Mouse (Mus musculus) left cerebral cortex, postnatal 14 days (tissue): Measurements from ENCODE around the gene Ehbp1. TPM values are rescaled to one million over a fixed set of nuclear protein-coding genes. Genes with fewer than 3 reads are reported as not detected.
A peak's percentile ranks its signal among the peaks of the same experiment; 100 is the strongest.

Experiments used
- DNase-seq, 2 experiments: peaks; one replicate each; pipeline ENCODE4 v3.0.0; 2021 to 2022; ENCODE audit warnings: low spot score in 2 of 2, mixed read lengths in 1 of 2
- intact Hi-C: fragments of 180-260 bp; cut with DNase I; formaldehyde crosslinking; loops from one replicate; pipeline ENCODE4 v1.15.1; 2025
- total RNA-seq, 2 experiments: library from RNA; stranded (reverse); gene quantifications; 2 replicates each; pipeline ENCODE4 v1.2.3; 2021

Gene Ehbp1
- total RNA-seq, 2 experiments from 2014 or later: 57.0 to 58.0 TPM

DNA sequence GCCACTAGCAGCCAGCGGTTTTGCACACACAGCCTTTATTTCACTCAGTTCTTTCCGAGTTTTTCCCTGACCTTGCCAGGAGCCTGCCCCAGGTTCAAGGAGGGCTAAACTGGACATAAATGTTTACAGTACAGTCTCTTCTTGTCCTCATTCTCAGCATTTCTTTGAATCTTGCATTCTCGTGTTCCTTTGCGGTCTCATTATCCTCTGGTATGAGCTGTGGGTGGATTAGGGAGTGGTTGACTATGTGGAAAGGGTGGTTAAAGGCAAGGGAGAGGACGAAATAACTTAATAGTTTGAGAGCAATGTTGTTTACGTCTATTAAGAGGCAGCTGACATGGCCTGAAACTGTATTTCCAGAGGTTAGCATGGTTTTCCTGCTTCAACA, 54.6 kb downstream of the Ehbp1 start:
- no peak for DNase-seq
- intact Hi-C loops: no loop called here

DNA sequence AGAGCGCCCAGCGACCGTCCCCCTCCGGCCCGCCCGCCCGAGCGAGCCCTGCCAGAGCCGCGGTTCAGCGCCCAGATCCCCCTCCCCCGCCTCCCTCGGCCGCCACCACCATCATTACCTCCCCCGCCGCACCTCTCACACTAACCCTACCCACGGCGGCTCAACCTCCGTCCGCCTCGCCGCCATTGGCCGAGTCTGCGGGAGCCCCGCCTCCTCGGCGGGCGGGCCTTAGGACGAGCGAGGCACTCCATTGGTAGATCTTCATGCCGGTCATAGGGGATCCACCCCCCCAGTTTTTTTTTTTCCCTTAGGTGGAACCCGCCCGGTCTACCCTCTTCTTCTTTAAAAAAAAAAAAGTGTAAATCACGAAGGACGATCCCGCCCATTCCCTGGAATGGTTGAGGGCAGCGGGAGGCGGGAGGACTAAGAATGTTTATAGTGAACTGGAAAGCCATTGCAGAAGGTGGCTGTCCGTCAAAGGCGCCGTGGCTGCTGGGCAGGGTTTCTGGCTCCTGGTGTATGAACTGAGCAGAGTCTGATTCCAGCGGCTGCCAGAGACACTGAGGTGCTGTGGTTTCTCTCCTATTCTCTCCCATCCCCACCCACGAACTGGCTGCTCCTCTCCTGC, 55.1 kb downstream of the Ehbp1 start:
- DNase-seq: peak; percentile 96 to 98
- intact Hi-C loops: no loop called here

DNA sequence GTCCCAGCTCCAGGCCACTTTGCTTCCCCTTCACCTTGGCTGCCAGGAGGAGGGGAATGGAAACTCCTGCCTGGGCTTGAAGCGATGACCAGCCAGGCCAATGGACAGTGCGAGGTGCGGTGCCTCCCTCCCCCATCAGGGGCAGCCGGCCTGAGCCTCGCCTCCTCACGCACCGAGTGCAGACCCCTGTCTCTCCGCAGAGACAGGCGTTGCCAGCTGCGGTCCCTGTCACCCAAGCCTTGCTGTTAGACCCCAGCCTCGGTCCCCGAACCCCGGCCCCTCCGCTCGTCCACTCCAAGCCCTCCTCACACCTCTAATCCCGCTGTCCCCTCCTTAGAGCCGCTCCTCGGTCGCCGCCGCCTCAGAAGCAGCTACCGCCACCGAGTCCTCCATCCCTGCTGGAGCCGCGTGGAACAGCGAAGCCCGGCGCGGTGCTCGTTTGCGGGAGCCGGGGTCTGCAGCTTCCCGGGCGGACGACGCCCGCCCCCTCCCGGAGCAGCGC, 55.7 kb downstream of the Ehbp1 start:
- DNase-seq: peak in 1 of 2 experiments; percentile 18
- intact Hi-C loops: no loop called here

DNA sequence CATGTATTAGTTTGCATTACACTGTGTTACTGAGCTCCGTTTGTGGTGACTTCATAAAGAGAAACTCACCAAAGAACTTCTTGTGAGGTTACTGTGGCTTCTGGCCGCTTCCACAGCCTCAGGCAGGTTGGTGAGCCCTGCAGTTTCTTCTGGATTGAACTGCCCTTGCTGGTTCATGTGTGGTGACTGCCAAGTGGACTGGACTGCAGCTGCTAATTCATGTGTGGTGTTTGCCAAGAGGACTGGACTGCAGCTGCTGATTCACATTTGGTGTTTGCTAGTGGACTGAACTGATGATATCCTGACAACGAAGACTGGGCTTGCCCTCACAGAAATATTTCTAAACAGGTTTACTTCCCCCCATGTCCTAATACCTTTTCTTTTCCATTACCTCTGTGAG, 65.4 kb downstream of the Ehbp1 start:
- intact Hi-C loops: no loop called here

DNA sequence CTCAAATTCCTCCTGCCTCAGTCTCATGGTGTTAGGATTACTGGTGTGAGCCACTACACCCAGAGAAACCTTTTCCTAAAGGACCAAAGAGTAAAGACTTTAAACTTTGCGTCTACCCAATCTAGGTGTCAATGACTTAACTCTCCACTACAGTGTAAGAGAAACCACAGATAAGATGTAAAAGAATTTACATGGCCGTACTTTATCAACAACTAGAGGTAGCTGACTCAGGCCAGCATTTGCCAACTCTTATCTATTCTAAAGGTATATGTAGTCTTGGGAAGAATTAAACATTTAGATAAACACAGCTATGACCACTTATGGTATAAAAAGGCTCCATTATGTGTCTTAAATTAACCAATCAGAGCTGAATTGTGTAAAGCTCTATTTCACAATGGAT, 67.9 kb downstream of the Ehbp1 start:
- no peak for DNase-seq
- intact Hi-C loops: no loop called here

More for the DNA sequence above, 65.4 kb downstream of the Ehbp1 start:
- DNase-seq: no peak

DNA sequence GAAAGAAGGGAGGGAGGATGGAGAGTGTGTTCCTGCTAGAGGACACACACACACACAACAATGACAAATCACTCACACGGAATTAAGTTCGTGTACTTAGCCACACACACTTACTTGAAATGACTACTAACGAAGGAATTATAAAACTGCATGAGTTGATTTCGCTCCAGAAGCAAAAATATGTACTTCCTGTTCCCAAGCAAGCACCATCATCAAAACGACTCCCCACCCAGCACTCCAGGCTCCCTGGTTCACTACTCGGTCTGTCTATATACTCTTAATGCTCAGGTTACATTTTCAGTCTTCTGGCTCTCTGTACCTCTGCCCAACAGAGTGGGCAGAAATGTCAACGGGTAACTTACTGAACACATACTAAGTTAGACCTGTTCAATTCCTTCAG, 68.7 kb downstream of the Ehbp1 start:
- intact Hi-C loops: no loop called here
- no peak for DNase-seq

DNA sequence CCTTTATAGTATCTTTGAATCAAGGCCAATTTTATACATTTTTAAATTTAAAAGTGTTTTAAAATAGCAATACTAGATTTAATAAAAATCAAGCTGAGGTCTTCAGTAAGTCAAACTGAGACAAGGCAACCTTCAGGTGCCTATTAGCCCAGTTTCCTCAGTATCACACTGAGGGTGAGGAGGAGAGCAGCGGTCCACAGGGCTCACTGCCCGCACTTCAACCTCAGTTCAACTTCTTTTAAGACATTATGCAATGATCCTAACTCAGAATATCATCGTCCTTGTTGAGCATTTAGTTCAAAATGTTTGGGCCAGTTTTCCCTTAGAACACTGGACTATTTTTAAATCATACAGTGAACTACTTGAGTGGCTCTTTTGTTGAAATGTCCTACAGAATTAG, 70.2 kb downstream of the Ehbp1 start:
- intact Hi-C loops: no loop called here
- no peak for DNase-seq

DNA sequence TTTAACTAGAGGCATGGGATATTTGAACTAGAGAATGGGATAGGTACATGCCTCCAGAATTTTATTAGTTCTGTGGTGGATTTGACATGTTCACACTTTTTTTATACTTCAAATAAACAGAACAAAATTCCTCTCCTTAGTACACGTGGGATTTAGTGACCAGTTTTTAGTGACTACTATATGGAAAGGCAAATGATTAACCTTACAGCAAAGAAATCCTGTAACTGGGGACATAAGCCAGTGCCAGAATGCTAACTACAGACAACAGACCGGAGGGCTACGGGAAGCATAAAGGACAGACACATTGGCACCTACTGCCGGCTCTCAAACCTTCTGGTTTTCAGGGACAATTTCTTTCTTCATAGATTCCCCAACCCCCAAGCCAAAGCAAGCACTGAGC, 72.4 kb downstream of the Ehbp1 start:
- no peak for DNase-seq
- intact Hi-C loops: no loop called here

DNA sequence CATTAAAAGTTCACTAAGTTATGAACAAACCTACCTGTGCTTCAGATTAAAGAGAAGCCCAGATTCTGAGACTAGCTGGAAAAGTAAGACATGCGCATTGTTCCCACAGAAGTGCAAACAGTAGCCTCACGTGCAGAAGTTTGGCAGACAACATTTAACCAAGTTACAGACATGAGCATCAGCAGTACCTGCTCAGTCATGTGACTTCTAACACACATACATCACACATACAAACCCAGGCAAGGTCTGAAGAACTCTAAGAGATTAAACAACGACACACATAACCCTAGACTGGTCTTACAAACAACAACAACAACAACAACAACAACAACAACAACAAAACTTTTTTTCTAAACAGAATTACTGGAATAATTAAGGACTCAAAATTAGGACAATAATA, 72.9 kb downstream of the Ehbp1 start:
- intact Hi-C loops: no loop called here
- DNase-seq: no peak

DNA sequence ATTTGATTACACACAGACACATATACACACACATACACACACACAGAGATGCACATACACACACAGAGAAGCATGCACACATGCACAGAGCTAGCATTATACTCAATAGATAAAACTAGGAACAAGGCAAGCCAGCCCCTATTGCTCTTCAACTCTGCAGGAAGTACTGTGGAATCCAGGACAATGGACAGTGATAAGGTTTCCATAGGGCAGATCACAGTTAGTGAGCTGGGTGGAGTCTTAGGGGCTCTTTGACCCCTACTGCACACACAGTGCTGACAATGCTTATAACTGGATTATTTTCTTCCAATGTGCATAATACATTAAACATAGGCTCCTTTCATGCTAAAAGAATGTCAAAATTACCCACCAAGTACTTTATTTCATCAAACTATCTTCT, 75.1 kb downstream of the Ehbp1 start:
- no peak for DNase-seq
- intact Hi-C loops: no loop called here

DNA sequence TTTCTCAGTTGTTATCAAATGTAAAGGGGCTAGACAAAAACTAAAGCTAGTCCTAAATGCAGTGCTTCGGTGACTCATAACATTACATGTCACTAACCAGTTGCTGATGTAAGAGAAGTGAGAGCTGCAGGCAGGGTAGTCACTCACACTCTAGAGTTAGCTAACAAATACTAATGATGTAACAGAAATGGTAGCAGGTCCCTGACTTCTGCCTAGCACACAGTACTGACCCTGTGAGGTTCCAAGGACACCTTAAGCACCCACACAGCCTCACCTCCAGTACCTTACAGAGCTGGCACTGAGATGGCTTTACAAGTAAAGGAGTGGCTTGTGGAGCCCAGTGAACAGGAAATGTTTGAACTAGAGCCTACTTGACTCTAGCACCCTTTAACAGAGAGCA, 86.7 kb downstream of the Ehbp1 start:
- intact Hi-C loops: no loop called here
- DNase-seq: no peak

DNA sequence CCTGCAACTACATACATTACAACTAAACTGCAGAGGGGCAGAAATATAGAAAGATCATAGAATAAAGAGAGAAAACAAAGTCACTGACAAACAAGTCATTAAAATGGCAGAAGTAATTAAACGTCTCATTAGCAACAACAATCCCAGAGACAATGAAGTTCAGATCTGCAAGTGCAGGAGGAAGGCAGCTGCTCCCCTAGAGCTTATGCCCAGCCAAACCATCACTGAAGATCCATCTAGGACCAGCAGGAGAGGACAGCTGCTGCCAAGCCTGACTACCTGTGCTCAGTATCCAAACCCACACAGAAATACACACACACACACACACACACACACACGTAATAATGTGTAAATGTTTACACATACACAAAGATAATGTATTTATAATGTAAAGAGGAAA, 92.7 kb downstream of the Ehbp1 start:
- intact Hi-C loops: no loop called here
- DNase-seq: no peak

DNA sequence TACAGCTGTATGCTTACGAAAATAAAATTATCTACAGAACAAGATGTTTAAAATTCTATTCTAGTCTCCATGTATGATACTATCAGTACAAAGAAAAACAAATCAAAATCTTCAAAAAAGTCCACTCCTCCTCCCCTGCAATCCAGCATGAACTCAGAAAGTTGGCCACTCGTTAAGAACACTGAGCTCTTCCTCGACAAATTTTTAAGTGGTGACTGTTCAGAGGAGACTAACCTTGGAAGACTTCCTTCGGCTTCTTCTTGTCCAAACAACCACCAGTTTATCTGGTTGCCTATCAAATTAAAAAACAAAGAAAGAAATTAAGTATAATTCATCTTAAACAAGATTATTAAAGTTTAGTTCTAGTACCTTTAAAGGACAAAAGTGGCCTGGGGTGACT, 94.4 kb downstream of the Ehbp1 start:
- intact Hi-C loops: no loop called here
- DNase-seq: no peak

DNA sequence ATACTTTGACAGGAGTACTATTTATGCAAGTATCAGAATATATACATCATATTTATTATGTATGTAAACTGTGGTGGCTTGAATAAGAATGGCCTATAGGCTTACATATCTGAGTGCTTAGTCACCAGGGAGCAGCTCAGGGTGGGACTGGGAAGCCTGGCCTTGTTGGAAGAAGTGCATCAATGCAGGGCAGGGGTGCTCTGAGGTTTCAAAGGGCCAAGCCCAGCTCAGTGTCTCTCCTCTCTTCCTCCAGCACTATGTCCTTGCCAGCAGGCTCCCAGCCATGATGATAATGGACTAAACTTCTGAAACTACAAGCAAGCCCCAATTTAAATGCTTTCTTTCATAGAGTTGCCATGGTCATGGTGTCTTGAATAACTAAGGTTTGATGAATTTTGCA, 95.0 kb downstream of the Ehbp1 start:
- DNase-seq: no peak
- intact Hi-C loops: no loop called here

DNA sequence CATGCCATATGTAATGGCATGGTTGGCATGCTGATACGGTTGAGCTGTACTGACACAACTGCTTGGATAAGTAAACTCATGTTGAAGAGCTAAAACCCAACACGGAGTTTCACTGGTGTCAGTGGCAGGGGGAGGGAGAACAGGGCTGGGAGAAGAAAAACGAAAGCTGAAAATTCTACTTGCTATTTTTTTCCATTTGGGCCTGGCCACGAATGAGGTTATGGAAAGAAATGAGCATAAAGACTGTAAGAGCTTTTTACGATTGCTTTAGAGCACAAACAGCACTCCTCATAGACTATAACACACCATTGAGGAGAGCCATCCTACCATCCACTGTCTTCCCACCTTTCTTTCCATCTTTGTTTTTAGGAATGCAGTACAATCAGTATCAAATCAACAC, 106.5 kb downstream of the Ehbp1 start:
- intact Hi-C loops: no loop called here
- DNase-seq: no peak

DNA sequence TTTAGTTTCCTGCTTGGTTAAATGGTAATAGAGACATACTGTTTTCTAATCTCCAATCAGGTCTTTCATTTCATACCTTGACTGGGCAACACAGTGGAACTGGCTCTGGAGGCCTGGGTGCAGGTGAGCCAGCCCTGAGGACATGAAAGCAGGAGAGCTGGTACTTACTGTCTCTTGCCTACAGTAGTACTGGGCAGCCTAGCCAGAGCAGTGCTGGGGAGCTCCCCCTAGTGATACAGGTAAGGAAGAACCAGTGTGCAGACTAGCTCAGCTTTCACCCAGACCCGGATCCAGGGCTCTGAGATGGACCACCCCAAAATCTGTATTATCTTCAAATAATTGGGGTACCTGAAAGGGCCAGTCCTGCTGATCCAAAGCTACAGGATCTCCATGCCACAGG, 107.4 kb downstream of the Ehbp1 start:
- DNase-seq: no peak
- intact Hi-C loops: loop anchor here (5.0 kb wide), 1 partner anchor 278 kb away; the partner anchor contains the start of gene Tmem17

DNA sequence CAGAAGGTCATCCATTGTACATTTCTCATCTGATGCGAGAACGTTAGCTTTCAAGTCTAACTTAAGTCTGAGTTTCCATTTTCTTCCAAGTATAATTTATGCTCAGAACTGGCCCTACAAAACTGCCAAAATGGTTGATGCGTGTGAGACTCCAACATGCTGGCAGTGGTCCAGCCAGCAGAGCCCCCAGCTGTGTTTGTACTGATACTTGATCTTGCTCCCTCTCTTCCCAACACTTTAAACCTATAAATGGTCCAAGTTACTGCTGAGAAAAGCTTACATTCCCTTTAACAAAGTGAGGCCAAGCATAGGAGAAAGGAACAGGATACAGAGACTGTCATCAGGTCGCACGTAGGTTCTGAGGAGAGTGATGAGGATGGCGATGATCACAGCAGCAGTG, 111.2 kb downstream of the Ehbp1 start:
- intact Hi-C loops: loop anchor here (5.0 kb wide), 1 partner anchor 281 kb away; the partner anchor contains the start of gene Tmem17
- no peak for DNase-seq

DNA sequence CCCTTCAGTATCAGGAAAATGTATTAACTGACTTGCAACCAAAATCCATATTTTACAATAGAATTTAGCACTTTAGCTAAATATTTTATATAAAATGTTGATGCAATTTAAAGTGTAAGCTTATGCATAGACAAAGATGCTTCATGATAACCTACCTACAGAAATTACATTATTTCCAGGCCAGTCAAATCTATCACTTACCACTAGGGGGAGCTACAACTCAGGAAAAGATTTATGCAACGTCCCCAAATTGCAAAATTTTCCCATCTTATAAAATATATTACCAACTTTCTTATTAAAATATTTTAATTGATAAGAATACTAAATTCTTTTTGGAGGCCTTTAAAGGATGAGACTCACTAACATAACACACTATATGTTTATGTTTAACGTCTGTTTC, 116.5 kb downstream of the Ehbp1 start:
- DNase-seq: peak; percentile 36 to 38
- intact Hi-C loops: loop anchor here (1.0 to 10.0 kb wide), 3 partner anchors 119 to 392 kb away; partner anchors contain the start of gene Ehbp1

DNA sequence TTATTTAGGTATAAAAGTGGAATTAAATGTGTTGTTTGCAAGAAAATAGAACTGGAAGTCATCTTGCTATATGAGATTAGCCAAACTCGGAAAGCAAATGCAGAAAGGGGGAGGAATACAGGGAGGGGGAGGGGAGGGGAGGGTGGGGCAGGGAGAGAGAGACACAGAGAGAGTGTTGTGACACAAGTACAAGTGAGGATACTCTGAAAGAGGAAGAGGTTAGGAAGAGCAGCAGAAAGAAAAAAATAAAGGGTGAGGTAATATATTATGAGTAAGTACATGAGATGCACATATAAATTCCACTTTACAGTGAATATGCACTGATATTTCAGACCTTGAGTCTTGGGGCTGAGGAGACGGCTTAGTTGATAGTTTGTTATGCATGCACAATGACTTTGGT, 123.9 kb downstream of the Ehbp1 start:
- intact Hi-C loops: no loop called here
- DNase-seq: no peak

DNA sequence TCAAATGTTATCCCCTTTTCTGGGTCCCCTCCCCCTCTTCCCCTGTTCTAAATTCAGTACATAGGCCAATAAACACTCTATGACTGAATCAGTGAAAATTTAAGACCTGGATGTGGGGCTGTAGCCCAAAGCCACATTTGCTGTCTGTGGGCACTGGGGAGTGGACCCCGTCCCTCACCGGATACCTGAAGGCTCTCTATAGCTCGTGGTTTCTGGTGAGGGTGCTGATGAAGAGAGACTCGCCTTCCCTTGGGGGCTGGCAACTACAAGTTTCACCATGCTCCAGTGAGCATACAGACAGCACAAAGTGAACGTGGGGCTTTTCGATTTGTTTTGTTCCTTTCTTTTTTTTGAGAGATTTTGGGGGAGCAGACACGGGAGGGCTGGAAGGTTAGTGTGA, 125.2 kb downstream of the Ehbp1 start:
- DNase-seq: no peak
- intact Hi-C loops: no loop called here

DNA sequence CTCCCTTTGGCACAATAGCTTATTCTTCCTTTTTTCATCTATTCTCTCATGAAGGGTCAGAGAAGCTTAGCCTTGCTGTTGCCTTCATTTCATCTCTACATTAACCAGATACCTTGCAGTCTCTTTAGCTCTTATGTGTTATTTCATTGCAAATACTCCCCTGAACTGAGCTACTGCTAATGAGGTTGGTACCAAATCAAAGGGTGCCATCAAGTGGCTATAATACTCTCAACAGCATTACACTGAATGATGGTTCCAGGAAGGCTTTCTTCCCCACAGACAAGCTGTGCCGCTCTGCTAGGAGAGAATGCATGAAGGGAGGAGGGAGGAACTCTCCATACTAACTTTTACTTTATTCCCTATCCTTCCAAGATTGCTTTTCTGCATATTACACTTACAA, 135.5 kb downstream of the Ehbp1 start:
- intact Hi-C loops: no loop called here
- DNase-seq: peak; percentile 44 to 60

DNA sequence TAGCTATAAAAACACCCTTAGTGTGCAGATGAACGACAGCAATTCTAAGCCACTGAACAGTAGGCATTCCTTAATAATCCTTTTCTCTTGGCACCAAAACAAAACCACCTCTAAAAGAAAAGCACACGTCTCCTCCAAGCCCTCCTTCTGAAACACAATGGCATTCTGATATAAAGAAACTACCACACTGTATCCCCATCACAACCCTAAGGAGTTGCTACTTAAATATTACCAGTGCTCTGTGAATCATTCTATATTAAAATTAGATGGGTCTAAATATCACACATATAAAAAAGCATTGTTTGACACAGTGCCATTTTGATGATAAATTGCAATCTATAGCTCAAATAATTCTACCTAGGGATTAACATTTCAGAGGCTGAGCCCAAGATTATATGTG, 135.9 kb downstream of the Ehbp1 start:
- intact Hi-C loops: no loop called here
- no peak for DNase-seq
